Mouse (Mus musculus) left cerebral cortex, postnatal 14 days (tissue): ENCODE measurements at regions not wholly inside any gene's neighbourhood (a gene's known extent, or its start where the extent isn't known, plus 50 kb on each side); places are given as distances from the start of the nearest gene placed in this dataset.

Experiments
- DNase-seq, 2 experiments: peaks; one replicate each; pipeline ENCODE4 v3.0.0; 2021 to 2022; ENCODE audit warnings: low spot score in 2 of 2, mixed read lengths in 1 of 2
- intact Hi-C: fragments of 180-260 bp; cut with DNase I; formaldehyde crosslinking; loops from one replicate; pipeline ENCODE4 v1.15.1; 2025

DNA sequence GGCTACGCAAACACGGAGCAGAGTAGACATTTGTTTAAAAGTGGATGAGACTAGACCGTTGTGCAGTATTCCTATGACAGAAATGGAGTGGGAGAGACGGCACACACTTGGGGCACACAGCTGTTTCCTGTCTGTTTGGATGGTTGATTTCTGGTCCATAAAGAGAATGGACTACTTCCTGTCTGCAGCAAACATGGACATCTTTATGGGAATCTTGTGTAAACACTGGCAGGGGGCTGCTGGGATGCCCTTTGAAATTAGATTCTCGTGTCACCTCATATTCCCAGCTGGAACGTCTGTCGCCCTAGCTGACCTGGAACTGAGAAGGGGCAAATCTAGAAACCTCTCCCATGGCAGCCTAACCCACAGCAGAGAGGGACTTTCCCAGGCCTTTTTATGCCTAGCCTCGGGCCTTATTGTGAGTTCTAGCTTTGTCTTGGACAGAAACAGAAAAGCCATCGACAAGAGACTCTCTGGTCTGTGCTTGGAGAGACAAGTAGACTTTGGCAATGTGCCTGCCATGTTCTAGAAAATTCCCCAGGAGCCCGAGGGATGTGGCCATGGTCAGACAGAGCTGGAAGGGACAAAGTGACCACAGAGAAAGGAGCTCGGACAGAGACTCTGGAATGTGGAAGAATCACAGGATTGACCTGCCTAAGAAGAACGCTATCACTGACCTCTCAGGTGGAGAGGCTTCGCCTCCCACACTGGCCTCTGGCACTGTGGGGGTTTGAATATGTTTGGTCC is 107.5 kb downstream of the Mis18a start:
- intact Hi-C loops: loop anchor here (5.0 to 10.0 kb wide), 3 partner anchors 48 to 235 kb away; partner anchors contain the start of gene Hunk
- DNase-seq: no peak

- DNase-seq: no peak
- intact Hi-C loops: no loop called here
Observed at GRCm38 (mm10) chr16:90615791-90616190, 111.4 kb downstream of the Mis18a start.

DNA sequence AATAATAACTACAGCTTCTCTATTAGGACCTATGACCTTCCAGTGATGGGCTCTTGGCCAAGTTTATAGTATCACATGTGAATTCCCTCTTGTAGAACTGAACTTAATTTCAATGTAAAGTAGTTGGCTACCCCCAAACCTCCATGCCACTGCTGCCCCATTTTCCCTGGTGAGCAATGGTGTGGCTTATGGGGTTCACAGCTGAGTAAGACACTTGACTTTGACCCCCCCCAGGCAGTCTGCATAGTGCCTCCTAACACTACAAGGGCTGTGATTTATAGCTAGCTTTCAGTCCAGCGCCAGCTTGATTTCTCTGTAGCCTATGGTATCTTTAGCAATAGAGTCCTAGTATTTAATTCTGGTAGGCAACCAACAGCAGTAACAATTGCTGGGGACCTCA is 113.1 kb downstream of the Mis18a start:
- no peak for DNase-seq
- intact Hi-C loops: no loop called here

- DNase-seq: peak; percentile 31 to 38
Observed at GRCm38 (mm10) chr16:90610097-90610808, 117.0 kb downstream of the Mis18a start.

GRCm38 (mm10) chr16:90599329-90599870 is 127.8 kb downstream of the Mis18a start:
- intact Hi-C loops: no loop called here
- no peak for DNase-seq

More at GRCm38 (mm10) chr16:90610097-90610808, 117.0 kb downstream of the Mis18a start:
- intact Hi-C loops: no loop called here

- no peak for DNase-seq
- intact Hi-C loops: no loop called here
Observed at GRCm38 (mm10) chr16:90598727-90599126, 128.5 kb downstream of the Mis18a start.

GRCm38 (mm10) chr16:90592721-90593481 is 134.3 kb downstream of the Mis18a start:
- intact Hi-C loops: no loop called here
- DNase-seq: no peak

- intact Hi-C loops: no loop called here
- no peak for DNase-seq
Observed at GRCm38 (mm10) chr16:90585171-90585570, 142.0 kb downstream of the Mis18a start.

- intact Hi-C loops: no loop called here
- peak in 1 of 2 experiments; percentile 11 for DNase-seq
Observed at GRCm38 (mm10) chr16:90580411-90580810, 146.8 kb downstream of the Mis18a start.

DNA sequence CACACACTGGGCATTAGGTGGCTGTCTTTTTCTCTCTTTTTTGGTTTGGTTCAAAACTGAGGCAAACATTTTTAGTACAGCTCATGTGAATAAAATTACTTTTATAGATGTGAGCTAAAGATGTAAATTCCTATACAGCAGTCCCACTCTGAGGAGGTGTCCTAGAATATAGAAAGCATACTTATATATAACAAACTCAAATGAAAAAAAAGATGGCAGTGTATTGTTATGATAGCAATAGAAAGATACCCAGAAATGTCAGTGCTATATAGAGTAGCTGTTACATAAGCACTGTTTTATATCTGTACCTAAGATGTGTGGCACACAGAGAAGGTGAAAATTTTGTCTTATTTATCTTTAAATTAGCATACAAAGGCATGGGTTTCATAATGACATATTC is 156.1 kb downstream of the Mis18a start:
- intact Hi-C loops: no loop called here
- no peak for DNase-seq

DNA sequence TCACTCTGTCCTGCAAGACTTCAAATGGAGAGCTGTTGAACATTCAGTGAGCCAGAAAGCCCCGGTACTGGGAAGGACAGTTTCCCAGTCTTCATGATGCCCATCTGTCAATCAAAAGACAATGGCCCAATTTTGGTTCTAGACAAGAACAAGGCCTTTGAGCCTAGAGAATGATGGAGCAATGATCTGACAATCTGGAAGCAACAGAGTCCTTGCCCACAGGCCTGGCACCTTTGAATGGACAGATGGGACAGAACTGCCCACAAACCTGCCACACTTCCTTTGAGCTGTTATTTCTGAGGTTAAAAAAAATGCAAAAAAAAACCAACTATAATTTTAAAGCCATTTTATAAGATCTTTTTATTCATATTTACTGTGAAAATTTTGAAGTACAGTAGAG is 157.4 kb downstream of the Mis18a start:
- intact Hi-C loops: no loop called here
- DNase-seq: no peak

GRCm38 (mm10) chr16:90565182-90565581 is 162.0 kb downstream of the Mis18a start:
- peak; percentile 15 to 18 for DNase-seq
- intact Hi-C loops: no loop called here

GRCm38 (mm10) chr16:90553120-90553519 is 167.3 kb downstream of the Hunk start:
- DNase-seq: peak in 1 of 2 experiments; percentile 17
- intact Hi-C loops: no loop called here

GRCm38 (mm10) chr16:90551041-90551440 is 165.2 kb downstream of the Hunk start:
- DNase-seq: no peak
- intact Hi-C loops: no loop called here

GRCm38 (mm10) chr16:90550058-90550795 is 164.4 kb downstream of the Hunk start:
- peak in 1 of 2 experiments; percentile 26 for DNase-seq

More at GRCm38 (mm10) chr16:90550058-90550795, 164.4 kb downstream of the Hunk start:
- intact Hi-C loops: no loop called here
